In the genomic region with DNA sequence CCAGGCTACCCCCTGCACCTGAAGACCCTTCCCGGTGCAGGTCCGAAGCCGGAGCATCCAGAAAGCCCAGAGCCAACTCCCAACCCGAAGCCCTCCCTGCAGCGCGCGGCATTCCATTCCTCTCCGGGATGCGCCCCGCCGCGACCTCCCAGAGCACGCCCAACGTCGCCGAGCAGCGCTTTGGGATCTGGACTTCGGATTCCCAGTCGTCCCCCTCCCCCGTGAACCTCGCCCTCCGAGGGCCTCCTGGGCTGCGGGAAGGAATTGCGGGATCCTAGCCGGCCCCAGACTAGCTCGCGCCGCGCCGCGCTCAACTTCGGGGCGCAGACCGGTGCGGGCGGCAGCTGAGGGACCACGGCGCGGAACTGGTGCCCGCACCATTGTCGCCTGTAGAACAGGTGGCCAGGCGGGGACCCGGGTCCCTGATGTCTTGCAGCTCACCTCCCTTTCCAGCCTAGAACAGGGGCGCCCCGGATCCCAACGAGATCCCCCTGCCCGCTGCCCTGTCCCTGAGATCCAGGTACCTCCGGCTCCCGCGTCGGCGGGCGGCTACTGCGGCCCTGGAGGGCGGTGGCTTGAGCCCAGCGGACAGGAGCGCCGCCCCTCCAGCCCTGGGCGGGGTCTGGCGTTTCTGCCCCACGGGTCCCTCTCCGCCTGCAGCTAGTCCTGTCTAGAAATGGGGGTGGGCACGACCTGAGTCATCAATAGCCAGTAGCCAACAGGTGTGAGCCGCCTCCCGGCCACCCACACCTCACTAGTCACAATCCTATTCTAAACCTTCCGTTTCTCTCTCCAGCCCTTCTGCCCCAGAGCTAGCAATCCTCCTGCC, we compare ENCODE assay signal across 9 mouse cellular contexts. TPM values are rescaled to one million over a fixed set of nuclear protein-coding genes. Genes with fewer than 3 reads are reported as not detected.
DNase-seq lines count a peak whose midpoint lies in the region; ATAC-seq and TF ChIP-seq lines count a peak whose summit lies in the region.
"Had no signal": no experiment of that assay in that cellular context is flagged by ENCODE, and none has a peak within 500 bp of the region (broad histone marks: within the 10 kb centered on the region; RNA-seq: fewer than 3 reads in every experiment).

A gene (minus strand): TSS at position 599 of the 829 bp plus-strand sequence.

- no peak for TF ChIP-seq POLR2A in limb, embryonic 14.5 days (IDR thresholded peaks at IDR 0.05; ENCODE audit: borderline replicate concordance, extremely low read depth, insufficient read depth, insufficient read length)
- TF ChIP-seq POLR2A in myocyte (IDR thresholded peaks at IDR 0.05; ENCODE audit: insufficient read length, low read depth): peak; percentile 91

- H3K27ac ChIP-seq in hindbrain, embryonic 12.5 days: no peak within 1 kb of the TSS
- H3K27ac ChIP-seq in limb, embryonic 14.5 days (replicated peaks; ENCODE audit: low read depth, low read length): no peak within 1 kb of the TSS

- peaks cover 13% of the 10 kb centered on the region for H3K4me1 ChIP-seq in hindbrain, embryonic 12.5 days
- H3K4me1 ChIP-seq in limb, embryonic 14.5 days (ENCODE audit: control insufficient read depth, insufficient read depth, low read length): peaks cover 4% of the 10 kb centered on the region

- peaks cover 14% of the 10 kb centered on the region for H3K79me2 ChIP-seq in myocyte (ENCODE audit: control insufficient read depth, insufficient read depth)

- H3ac ChIP-seq in myocyte (ENCODE audit: control insufficient read depth, insufficient read length): peak within 1 kb of the TSS; percentile 9

- 2% methylated on average over 66 of the region's 66 CpGs for WGBS in hindbrain, embryonic 12.5 days
- 1% methylated on average over 47 of the region's 66 CpGs for WGBS in limb, embryonic 14.5 days

- H3K9me3 ChIP-seq in hindbrain, embryonic 12.5 days (replicated peaks): no peaks in the 10 kb centered on the region
- H3K9me3 ChIP-seq in limb, embryonic 14.5 days (ENCODE audit: control insufficient read depth, low read length): no peaks in the 10 kb centered on the region; the same call in 1 of the 2 replicates

- peak; percentile 12 for DNase-seq in right cerebral cortex, postnatal 4 days
- DNase-seq in right cerebral cortex, postnatal 25 days: no peak
- DNase-seq in gastrocnemius, adult 18-20 months (ENCODE audit: low spot score): peak; percentile 62
- peak; percentile 6 for DNase-seq in limb, embryonic 14.5 days (ENCODE audit: low spot score)
- DNase-seq in layer of hippocampus, adult 18-20 months (ENCODE audit: low spot score in 2 of 2): no peak

- H3K36me3 ChIP-seq in hindbrain, embryonic 12.5 days: no peaks in the 10 kb centered on the region
- H3K36me3 ChIP-seq in limb, embryonic 14.5 days (ENCODE audit: control insufficient read depth, insufficient read depth, low read length): no peaks in the 10 kb centered on the region
- no peaks in the 10 kb centered on the region for H3K36me3 ChIP-seq in myocyte (ENCODE audit: control insufficient read depth, insufficient read depth)

- H3K4me2 ChIP-seq in hindbrain, embryonic 12.5 days (replicated peaks): peak within 1 kb of the TSS; percentile 91
- H3K4me2 ChIP-seq in limb, embryonic 14.5 days (replicated peaks; ENCODE audit: low read depth, low read length, severe bottlenecking): peak within 1 kb of the TSS; percentile 92
- H3K4me2 ChIP-seq in myocyte (ENCODE audit: low read depth): peak within 1 kb of the TSS; percentile 96

- peak within 1 kb of the TSS; percentile 42 for H3K9ac ChIP-seq in hindbrain, embryonic 12.5 days
- peak within 1 kb of the TSS; percentile 53 for H3K9ac ChIP-seq in limb, embryonic 14.5 days (ENCODE audit: low read depth, low read length, severe bottlenecking)

- peaks cover 43% of the 10 kb centered on the region for H3K27me3 ChIP-seq in hindbrain, embryonic 12.5 days
- peaks cover 32% of the 10 kb centered on the region for H3K27me3 ChIP-seq in limb, embryonic 14.5 days (ENCODE audit: control insufficient read depth, insufficient read depth, low read length)
- no peaks in the 10 kb centered on the region for H3K27me3 ChIP-seq in myocyte (ENCODE audit: control insufficient read depth, insufficient read depth, insufficient read length)

- no peak for ATAC-seq in hindbrain, embryonic 12.5 days (ENCODE audit: low FRiP score)
- no peak for ATAC-seq in limb, embryonic 14.5 days (ENCODE audit: low FRiP score, low read depth)
- ATAC-seq in erythroid progenitor cell, adult 5-6 weeks (replicated peaks; ENCODE audit: low FRiP score, poor library complexity, severe bottlenecking): no peak

- H3K4me3 ChIP-seq in hindbrain, embryonic 12.5 days: peak within 1 kb of the TSS; percentile 48
- H3K4me3 ChIP-seq in limb, embryonic 14.5 days (replicated peaks; ENCODE audit: low read length): peak within 1 kb of the TSS; percentile 50
- peak within 1 kb of the TSS; percentile 60 for H3K4me3 ChIP-seq in myocyte

TF ChIP-seq in myocyte, 11 proteins besides CTCF, POLR2A, EP300 and RAD21:
- TF ChIP-seq USF1 (IDR thresholded peaks at IDR 0.05; ENCODE audit: low read depth) (no peak), CEBPB (IDR thresholded peaks at IDR 0.05; ENCODE audit: insufficient read depth, poor library complexity, severe bottlenecking) (no peak), TCF12 (IDR thresholded peaks at IDR 0.05; ENCODE audit: insufficient read depth, poor library complexity, severe bottlenecking) (no peak), POLR2AphosphoS2 (IDR thresholded peaks at IDR 0.05; ENCODE audit: insufficient read length, low read depth) (peak; percentile 87), MAX (IDR thresholded peaks at IDR 0.05; ENCODE audit: low read depth) (no peak), MYOG (IDR thresholded peaks at IDR 0.05; ENCODE audit: control insufficient read depth in 1 of 3, insufficient read depth in 1 of 3, insufficient read length in 2 of 3, low read depth in 2 of 3) (peak in 1 of 3 experiments; percentile 66), E2F4 (IDR thresholded peaks at IDR 0.05; ENCODE audit: insufficient read depth) (no peak), TCF3 (IDR thresholded peaks at IDR 0.05; ENCODE audit: insufficient read length, low read depth) (no peak), REST (IDR thresholded peaks at IDR 0.05; ENCODE audit: insufficient read depth, insufficient read length) (no peak), MYOD1 (IDR thresholded peaks at IDR 0.05; ENCODE audit: control insufficient read depth in 1 of 3, insufficient read length in 2 of 3, low read depth in 2 of 3) (peak in 2 of 3 experiments; percentile 56 to 92), SRF (IDR thresholded peaks at IDR 0.05; ENCODE audit: control insufficient read depth, insufficient read length, low read depth) (no peak)

RNA-seq across cellular contexts. Expression of the gene that starts here (rescaled TPM):
- 1 to 10 TPM; 3.0 to 3.3 TPM for total RNA-seq in gastrocnemius, adult 18-20 months (2021)
- polyA plus RNA-seq in hindbrain, embryonic 12.5 days (2016; fragmentation: Nextera tagmentation; extraction: Ambion mirVana): 2.0 and 2.2 TPM in 2 replicates
- 2.9 and 3.5 TPM in 2 replicates for polyA plus RNA-seq in limb, embryonic 14.5 days (2012; rRNA removed)
- polyA plus RNA-seq in limb, embryonic 14.5 days (2014; fragmentation: Nextera tagmentation; extraction: Ambion mirVana): 1.4 and 2.7 TPM in 2 replicates
- polyA plus RNA-seq in myocyte (2012; fragmentation: generic; extraction: Trizol): 28.4 TPM
- total RNA-seq in erythroid progenitor cell, adult 5-6 weeks (2015; ENCODE audit: low replicate concordance): 0.84 and 1.8 TPM in 2 replicates
- not detected in 2 replicates for total RNA-seq in erythroid progenitor cell, adult 5-6 weeks (2017; ENCODE audit: low replicate concordance)
- total RNA-seq in layer of hippocampus, adult 18-20 months (2021): 1 to 10 TPM; 3.0 to 3.5 TPM
- total RNA-seq: MEL had no signal

Comparison
In these comparisons a context has a peak if more than half of its experiments do, and no peak if none do; other contexts are left out.
1. DNase-seq: peak in right cerebral cortex, postnatal 4 days (single experiment), gastrocnemius, adult 18-20 months (single experiment) and limb, embryonic 14.5 days (single experiment); none in right cerebral cortex, postnatal 25 days (single experiment) and layer of hippocampus, adult 18-20 months (0 of 2).
2. Peak in every context shown above with its lines, with median percentiles within 50 percentile points of each other: H3K4me2 ChIP-seq and H3K4me3 ChIP-seq.